Mouse (Mus musculus) urinary bladder, postnatal 4 days (tissue): Measurements from ENCODE around the gene Ubtd2.

Source experiments
- DNase-seq, 2 experiments: peaks; one replicate each; pipeline ENCODE4 v3.0.0; 2021 to 2022; ENCODE audit warnings: low spot score in 2 of 2

The Ubtd2 gene

DNA sequence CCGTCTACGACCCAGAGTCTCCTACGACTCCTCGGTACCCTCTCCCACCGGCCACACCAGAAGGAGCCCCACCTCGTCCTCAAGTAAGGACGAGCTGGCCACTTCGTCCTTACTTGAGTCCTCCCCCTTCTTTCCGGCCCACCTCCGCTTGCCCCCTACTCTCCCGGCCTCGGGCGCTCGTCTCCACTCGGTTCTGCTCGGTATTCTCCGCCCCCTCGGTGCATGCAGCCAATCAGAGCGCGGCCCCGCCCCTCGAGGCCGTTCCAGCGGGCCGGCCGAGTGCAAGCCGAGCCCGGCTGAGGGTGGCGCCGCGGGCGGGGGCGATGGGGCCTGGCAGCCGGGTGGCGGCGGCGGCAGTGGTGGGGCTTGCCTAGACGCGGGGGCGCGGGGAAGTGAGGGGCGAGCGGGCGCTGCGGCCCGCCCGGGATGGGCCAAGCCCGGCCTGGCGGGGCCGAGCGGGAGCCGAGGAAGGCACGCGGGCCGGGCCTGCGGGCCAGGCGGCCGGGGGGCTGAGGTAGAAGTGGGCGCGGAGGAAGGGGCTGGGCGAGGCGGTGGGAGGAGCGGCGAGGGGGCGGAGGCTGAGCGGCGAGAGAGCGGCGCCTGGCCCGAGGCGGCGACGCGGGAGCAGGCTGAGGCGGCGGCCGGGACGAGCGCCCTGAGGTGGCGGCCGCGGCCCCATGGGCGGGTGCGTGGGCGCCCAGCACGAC, at the start of gene Ubtd2:
TSS of gene Ubtd2 (plus strand) at position 571 of the 707 bp plus-strand sequence.
- peak; percentile 97 to 98 for DNase-seq

DNA sequence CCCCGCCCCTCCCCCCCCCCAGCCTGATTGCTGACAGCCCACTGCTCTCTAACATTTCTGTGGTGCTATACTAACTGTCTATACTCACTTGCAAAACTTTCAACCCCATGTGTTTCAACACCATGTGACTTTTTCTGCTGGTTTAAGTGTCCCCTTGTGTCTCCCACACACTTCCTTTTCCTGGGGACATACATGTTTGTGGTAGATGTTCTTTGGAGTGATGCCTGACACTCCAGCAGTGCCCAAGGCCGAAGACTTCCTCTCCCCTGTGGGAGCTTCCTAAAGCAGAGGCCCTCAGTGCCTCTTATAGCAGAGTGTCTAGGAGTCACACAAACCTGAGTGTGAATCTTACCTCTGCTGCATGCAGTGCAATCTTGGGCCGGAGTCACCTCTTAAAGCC, 47.3 kb upstream of the Ubtd2 start:
- no peak for DNase-seq

DNA sequence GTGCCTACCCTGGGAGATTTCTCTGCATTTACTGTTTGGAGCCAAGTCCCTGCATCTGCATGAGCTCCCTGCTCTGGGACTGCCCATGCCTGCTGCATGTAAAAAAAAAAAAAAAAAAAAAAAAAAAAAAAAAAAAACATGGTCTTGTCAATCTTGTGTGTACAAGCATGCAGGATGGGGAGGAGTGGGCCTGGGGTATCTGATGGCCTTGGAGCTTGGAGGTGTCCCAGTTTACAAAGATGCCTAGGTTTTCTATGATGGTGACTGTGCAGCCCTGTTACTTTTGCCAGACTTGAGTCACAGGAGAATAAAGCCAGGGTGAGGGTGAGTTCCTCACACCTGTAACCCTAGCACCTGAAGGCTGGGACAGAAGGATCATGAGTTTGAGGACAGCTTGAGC, 46.1 kb upstream of the Ubtd2 start:
- no peak for DNase-seq

DNA sequence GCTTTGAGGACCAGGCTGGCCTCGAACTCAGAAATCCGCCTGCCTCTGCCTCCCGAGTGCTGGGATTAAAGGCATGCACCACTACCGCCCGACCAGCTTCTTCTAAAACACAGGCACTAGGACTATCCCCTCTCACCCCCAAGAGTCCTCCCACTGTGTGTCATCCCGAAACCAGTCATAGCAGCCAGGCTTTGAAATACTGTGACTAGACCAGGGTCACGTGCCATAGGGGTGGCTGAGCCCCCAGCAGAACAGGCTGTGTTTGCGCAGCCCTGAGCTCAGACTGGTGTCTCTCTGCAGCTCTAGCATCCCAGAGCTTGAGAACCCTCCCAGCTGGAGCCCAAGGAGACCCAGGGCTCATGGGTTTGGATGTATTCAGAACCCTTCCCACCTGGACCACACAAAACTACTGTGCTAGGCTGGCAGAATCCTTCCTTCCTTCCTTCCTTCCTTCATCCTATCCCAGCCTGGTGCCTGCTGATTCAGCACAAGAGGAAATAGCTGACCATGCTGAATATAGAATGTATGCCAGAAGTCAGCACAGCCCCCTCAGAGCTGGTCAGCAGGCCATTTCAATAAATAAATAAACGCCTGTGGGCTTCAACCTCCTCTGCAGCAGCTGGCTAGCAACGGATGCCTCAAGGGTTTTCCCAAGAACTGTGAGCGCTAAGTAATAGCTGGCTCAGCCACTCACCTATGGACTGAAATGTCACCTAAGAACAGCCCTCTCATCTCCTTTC, 45.2 kb upstream of the Ubtd2 start:
- no peak for DNase-seq

DNA sequence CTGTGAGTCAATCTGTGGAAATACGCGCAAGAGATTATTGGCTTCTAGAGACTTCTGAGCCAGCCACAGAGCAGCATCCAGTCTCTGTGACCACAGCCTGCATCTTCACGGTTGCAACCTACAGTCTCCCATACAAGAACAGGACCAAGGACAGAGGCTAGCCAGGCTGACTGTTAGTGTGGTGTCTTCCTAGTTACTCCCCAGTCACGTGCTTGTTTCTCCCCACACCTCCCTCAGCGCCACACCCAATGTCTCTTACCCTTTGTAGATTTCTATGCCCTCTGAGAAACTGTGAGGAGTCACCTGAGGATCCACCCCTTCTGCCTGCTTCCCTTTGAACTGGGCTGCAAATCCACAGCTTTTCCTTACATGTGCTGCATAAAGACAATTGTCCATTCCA, 35.2 kb upstream of the Ubtd2 start:
- DNase-seq: no peak

DNA sequence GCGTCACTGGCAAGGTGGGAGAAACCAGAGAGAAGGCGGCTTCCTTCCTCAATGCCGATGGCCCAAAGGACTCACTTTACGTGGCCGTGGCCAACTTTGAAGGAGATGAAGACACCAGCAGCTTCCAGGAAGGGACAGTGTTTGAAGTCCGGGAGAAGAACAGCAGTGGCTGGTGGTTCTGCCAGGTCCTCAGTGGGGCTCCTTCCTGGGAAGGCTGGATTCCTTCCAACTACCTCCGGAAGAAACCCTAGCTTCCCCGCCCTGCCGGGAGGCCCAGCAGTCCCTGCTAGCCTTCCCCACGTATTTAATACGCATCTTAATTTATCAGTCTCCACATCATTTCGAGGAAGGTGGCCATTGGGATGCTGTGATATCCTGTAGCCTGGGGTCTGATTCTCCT, 31.9 kb upstream of the Ubtd2 start:
- no peak for DNase-seq

DNA sequence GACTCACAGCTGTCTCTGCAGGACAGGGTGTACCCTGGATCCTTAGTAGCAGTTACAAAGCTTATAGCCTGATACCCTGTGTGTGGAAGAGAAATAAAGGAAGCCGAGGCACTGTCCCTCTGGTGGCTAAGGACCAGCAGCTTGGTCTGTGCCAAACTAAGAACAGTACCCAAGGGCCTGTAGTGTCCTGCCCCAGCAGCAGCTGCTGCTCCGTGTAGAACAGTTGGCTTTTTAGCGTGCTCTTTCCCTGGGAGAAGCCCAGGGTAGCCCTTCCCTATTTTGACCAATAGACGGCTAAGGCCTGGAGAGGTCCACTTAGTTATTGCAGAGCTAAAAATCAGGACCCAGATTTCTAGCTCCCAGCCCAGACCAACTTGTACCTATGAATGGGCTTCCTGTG, 30.6 kb upstream of the Ubtd2 start:
- no peak for DNase-seq

DNA sequence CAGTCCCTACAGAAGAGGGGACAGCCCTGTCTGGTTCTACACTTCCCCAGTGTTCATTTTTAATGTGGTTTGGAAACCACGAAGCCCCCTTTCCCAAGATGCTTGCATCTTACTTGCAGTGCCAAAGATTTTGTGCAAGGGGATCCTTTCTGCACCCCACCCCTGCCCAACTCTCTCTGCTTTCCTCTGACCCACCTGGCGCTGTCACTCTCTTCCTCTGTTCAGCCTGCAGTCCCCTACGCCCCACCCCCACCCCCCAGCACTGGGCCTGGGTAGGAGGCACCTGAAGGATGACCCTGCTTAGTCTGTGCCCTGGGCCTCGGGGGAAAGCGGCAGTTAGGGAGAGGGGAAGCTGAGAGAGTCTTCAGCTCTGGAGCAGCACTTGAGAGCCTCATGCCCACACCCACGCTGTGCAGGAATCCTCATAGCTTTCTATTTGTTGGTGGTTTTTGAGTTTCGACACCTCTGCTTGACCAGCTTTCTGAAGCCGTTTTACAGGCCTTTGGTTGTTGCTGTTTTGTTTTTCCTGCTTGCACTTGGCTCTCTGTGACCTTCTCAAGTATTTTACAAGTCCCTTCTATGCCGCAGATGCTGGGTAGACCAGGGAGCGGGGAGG, 30.0 kb upstream of the Ubtd2 start:
- no peak for DNase-seq

DNA sequence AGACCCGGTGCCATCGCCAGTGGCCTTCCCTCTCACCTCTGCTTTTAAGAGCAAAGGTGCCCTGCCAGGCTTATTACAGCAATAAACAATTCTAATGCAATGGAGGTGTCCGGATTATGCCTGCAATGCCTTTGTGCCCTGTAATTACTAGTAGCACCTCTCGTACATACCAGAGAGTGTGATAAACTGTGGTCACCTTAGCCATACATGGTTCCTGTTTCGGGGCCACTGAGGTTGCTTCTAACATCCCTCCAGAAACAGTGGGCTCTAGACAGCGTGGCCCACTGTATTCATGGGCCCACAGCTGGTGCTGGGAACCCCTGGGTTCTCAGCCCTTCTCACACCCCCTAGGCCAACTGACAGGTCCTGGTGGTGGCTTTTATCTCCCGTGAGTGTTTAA, 27.6 kb upstream of the Ubtd2 start:
- no peak for DNase-seq

DNA sequence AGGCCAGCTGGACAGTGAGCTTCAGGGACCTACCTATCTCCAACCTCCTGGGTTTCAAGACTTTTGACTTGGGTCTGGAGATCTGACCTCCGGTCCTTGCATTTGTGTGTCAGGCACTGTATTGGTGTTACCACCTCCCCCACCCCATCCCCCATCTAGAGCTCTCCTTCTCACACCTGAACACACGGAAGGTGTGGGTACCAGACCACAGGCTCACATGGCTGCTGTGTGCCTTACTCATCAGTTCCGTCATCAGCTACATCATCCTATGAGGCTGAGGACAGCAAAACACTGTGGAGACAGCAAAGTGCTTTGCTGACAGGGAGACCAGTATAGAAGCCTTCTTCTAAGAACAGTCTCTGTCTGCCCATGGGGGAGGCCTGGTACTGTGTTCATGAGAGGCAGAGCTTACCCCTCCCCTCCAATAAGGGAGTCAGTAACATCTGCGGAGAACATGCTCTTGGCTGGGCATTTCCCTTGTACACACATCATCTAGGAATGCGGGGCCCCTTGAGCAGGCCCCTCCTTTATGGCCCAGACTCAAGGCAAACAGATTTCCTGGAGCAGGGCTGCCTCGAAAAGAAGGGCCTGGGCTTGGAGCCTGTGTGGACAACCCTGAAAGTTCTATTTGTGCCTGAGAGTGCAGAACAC, 19.6 kb upstream of the Ubtd2 start:
- DNase-seq: peak; percentile 72 to 79

DNA sequence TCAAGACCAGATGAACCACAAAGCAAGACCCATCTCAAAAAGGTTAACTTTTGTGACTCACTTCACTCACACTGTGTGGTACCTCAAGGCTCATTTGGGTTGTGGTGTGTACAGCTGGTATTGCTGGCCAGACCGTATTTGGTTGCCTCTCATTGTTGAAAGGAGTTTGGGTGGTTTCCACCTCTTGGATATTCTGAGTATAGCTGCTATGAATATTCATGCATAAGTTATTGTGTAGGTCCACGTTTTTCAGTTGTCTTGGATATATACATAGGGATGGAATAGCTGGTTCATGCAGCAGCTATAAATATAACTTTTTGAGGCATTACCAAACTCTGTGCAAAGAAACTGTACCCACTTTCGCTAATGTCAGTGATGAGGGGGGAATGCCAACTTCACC, 12.6 kb upstream of the Ubtd2 start:
- no peak for DNase-seq

DNA sequence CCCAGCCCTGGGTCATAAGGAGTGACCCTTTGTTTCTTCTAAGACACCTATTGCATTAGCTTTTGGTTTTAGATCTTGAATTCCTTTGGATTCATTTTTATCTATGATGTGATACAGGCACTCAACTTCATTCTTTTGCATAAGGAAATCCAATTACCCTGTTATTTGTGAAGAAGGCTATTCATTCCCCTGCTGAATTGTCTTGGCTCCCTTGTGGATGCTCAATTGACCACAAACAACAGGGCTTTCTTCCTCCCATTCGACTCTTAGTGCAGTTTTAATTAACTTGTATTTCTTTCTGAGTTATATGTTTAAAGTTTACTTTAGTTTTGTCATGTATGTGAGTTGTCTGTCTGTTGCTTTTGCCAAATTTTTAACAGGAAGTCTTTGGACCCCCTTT, 10.9 kb upstream of the Ubtd2 start:
- DNase-seq: no peak

DNA sequence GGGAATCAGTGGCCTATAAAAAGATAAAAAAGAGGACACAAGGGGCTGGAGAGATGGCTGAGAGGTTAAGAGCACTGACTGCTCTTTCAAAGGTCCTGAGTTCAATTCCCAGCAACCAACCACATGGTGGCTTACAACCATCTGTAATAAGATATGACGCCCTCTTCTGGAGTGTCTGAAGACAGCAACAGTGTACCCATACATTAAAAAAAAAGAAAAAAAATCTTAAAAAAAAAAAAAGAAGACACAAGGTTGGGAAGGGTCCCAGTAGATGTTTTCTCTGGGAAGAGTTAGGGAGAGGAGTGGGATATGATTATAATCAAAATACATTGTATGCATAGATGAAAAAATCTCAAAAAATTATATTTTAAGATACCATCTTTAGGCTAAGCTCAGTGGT, 10.0 kb upstream of the Ubtd2 start:
- DNase-seq: no peak

DNA sequence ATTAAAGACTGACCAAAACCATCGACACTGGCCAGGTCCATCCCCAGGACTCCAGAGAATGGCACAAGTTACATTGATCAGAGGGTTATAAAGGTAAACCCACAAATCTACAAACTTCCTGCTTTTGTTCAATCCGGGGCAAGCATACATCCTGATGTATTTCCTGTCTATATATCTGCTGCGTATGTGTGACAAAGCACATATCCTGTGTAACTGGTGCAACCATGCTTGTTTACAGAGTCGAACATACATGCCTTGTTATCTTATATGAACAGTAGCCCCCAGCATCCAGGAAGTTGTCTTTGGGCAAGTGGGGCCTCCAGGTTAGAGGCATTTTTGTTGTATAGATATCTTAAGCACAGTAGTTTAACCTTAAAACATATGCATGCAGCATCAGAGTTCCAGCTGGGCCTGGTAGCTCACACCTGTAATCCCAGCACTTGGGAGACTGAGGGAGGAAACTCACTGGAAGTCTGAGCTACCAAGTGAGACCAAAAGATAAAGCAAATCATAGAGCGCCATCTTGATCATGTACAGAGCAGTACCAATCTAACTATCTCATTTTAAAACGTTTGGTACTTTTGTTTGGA, 9.4 kb upstream of the Ubtd2 start:
- DNase-seq: no peak

DNA sequence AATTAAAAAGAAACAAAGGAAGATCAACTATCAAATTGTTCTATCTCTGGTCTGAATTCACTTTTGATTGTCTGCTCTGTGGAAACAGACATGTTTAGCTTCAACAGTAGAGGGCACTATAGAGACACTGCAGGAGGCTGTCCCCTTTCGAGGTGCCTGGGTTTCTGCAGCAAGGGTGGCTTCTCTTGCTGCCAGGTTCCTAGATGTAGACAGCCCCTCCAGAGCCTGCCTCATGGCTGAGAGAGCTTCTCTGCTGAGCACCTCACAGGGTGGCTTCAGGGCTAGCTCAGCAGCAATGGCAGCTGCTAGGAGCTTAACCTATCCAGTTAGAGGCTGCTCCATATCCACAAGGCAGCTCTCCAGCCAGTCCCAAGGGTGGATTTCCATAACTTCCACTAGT, 5.0 kb upstream of the Ubtd2 start:
- DNase-seq: no peak

DNA sequence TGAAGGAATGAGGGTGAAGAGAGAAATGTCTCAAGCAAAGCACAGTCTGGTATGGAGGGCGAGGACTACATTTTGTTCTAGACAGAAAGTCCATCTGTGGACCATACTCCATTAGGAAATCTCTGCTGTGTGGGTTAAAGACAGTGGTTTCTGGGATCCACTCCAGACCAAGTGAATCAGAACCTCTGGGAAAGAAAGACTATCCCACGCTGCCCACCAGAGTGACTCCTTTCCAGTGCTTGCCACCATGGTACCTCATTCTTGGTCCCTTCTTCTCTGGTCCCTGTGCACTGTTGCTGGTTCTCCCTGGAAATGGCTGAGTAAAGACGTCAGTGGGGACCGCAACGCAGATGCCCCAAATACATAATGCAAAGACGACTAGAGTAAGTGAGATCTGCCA, 3.9 kb upstream of the Ubtd2 start:
- no peak for DNase-seq

DNA sequence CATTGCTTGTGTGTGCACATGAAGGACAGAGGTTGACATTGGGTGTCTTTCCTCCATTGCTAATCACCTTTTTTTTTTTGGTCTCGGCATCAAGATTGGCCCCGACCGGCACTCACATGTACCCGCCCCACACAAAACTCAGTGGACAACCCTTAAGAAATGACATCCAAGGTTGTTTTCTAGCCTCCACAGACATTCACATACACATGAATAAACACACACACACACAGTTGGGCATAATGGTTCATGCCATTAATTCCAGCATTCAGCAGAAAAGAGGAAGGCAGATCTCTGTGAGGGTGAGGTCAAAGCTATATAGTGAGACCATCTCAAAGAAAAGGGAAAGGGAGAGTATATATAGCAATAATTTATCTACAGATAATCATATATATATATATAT, 2.4 kb upstream of the Ubtd2 start:
- no peak for DNase-seq

DNA sequence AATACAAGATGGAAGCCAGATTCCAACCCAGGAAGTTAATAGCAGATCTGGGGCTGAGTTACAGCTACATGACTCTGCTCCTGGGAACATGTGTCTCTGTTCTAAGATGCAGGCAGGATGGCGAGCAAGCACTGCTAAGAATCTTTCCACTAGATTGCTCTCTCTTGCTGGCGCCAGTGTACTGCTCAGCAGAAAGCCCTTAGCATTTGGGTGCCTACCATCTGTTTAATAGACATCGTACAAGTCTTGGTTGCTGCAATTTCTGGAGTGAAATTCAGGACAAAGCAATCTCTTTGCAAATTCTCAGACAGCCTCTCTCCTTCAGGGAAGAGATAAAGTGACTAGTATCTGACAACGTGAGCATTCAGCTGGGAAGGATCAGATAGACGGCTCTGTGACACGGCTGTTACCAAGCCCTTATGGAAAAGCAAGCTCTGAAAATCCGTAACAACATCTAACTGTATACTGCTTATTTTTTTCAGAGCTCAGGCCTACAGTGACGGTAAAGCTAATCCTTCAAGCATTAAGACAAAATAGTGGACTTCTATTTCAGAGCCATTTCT, 1.7 kb upstream of the Ubtd2 start:
- no peak for DNase-seq

DNA sequence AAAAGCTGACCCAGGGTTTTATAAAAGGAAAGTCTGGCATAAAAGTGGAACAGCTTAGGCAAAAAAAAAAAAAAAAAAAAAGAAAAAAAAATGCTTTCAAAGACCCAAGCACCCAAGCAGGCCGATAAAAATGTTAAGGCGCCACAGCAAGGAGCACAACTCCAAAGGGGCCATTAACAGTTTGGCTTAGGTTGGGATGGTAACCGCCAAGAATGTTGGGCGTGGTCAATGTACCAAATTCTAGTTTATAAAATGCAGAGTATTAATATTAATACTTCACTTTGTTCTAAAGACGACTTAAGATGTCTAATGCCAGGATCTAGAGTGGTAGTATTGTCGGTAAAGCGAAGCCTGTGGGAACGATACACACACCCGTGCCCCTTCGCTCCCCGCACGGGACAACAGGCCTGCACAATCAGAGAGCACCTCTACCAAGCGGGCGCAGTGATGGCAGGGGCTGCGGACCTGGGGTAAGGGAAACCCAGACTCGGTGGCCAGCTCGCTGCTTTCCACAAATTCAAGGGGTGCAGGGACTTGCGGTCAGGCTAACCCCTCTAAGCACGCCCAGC, 855 bp upstream of the Ubtd2 start:
- DNase-seq: no peak

DNA sequence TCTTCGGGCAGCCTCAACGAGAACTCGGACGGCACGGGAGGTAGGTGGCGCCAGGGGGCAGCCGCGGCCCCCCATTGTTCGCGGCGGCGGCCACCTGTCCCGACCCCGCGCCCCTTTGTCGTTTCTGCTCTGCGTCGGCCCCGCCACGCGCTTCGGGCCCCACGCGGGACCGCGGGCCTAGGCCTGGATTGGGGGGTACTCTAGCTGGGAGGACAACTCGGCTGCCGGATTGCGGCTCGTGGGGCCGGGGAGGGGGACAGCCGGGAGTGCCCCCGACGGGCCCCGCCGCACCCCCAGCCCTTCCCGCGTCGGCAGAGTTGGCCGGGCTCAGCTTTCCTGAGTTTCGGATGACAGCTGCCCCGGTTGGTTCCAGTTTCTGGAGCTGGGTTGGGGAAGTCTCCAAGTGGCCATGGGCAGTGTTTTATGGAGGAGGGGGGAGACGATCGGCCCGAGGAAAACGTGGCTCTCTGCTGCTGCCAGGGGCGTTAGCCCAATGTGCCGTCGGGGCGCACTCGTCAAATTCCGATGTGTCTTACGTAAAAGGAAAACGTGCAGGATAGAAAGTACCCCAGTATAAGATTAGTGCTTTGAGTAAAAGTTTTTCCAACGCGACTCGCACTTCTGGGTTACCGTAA, 454 bp downstream of the Ubtd2 start:
- peak in 1 of 2 experiments; percentile 46 for DNase-seq

DNA sequence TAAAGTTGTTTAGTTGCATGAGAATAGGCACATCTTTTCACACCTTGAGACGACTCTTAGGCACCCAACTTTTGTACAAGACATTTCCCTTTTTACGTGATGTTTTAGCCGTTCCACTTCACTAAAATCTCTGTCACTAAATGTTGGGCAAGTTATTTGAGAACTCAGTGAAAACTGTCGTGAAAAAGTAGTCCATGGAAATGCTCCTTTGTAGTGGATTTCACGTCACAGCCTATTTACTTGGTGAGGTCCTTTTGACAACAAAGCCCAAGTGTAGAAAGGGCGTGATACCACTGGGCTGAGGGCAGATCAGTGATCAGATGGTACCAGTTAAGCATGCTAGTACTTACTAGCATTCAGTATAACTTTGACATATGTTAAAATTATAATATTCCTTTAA, 1.2 kb downstream of the Ubtd2 start:
- DNase-seq: no peak
